Mouse (Mus musculus) left cerebral cortex, adult 18-20 months (tissue): ENCODE measurements around the gene Tmem163. TPM values are rescaled to one million over a fixed set of nuclear protein-coding genes. Genes with fewer than 3 reads are reported as not detected.

Source experiments
- DNase-seq, 2 experiments: peaks; one replicate each; pipeline ENCODE4 v3.0.0; 2021 to 2022; ENCODE audit warnings: low spot score in 2 of 2, mixed read lengths in 1 of 2
- total RNA-seq, 2 experiments: library from RNA; stranded (reverse); gene quantifications; 2 replicates each; pipeline ENCODE4 v1.2.3; 2021

Gene Tmem163
- total RNA-seq, 2 experiments from 2014 or later, result 16.5 to 16.6 TPM

GRCm38 (mm10) chr1:127442880-127443877 is 236.2 kb downstream of the Tmem163 start:
- no peak for DNase-seq

- DNase-seq, result no peak
Measured at GRCm38 (mm10) chr1:127441736-127442135, 237.6 kb downstream of the Tmem163 start.

- no peak for DNase-seq
Measured at GRCm38 (mm10) chr1:127441007-127441406, 238.3 kb downstream of the Tmem163 start.

GRCm38 (mm10) chr1:127439452-127439891 is 239.9 kb downstream of the Tmem163 start:
- peak; percentile 28 to 68 for DNase-seq

- no peak for DNase-seq
Measured at GRCm38 (mm10) chr1:127437091-127437490, 242.3 kb downstream of the Tmem163 start.

Other genes starting within 250 kb of the Tmem163 start
- not detected for gene Acmsd, start 49.9 kb upstream of the Tmem163 start, total RNA-seq
- 10 to 100 TPM; 59.3 to 61.0 TPM for gene Ccnt2, start 94.6 kb upstream of the Tmem163 start, total RNA-seq
- 1 to 10 TPM; 6.8 to 9.9 TPM for gene Map3k19, start 175.5 kb upstream of the Tmem163 start, total RNA-seq
- gene Rab3gap1, start 189.2 kb upstream of the Tmem163 start, total RNA-seq, result 10 to 100 TPM; 80.9 to 83.2 TPM